Mouse (Mus musculus) CD8-positive naive resting alpha-beta T cell, adult 2 months (primary cell): ENCODE measurements at regions not wholly inside any gene's neighbourhood (a gene's known extent, or its start where the extent isn't known, plus 50 kb on each side); places are given as distances from the start of the nearest gene placed in this dataset.

Source experiments
- DNase-seq, 2 experiments: peaks; one replicate each; pipeline ENCODE4 v3.0.0; 2022; ENCODE audit warnings: low read depth in 2 of 2, low spot score in 2 of 2

- DNase-seq: no peak
Observed at GRCm38 (mm10) chr13:41899281-41899680, 51.8 kb upstream of the Adtrp start.

GRCm38 (mm10) chr13:41897481-41898317, 50.2 kb upstream of the Adtrp start:
- no peak for DNase-seq
